Comparison of ENCODE assay signal across 8 mouse cellular contexts in genomic region chr17:56079921-56080320, GRCm38 (mm10). TPM values are rescaled to one million over a fixed set of nuclear protein-coding genes. Genes with fewer than 3 reads are reported as not detected.
DNase-seq lines count a peak whose midpoint lies in the region; ATAC-seq and TF ChIP-seq lines count a peak whose summit lies in the region.

No protein-coding gene starts in this region.

- DNase-seq in left cerebral cortex, adult 2 months (ENCODE audit: extremely low spot score in 1 of 2, low spot score in 2 of 2): no peak
- no peak for DNase-seq in left cerebral cortex, postnatal 25 days (ENCODE audit: low spot score in 2 of 2)
- no peak for DNase-seq in heart, postnatal 0 days (ENCODE audit: low spot score)
- peak; percentile 59 for DNase-seq in testis, postnatal 14 days (ENCODE audit: low spot score)
- DNase-seq in layer of hippocampus, adult 11-12 months (ENCODE audit: low spot score): no peak

- no peak for TF ChIP-seq EP300 in heart, postnatal 0 days (IDR thresholded peaks at IDR 0.05; ENCODE audit: low read depth)

- peak overlapping the region; percentile 48 for H3K27ac ChIP-seq in left cerebral cortex, adult 2 months
- no peak overlapping the region for H3K27ac ChIP-seq in brown adipose tissue, adult 24 weeks (replicated peaks; ENCODE audit: low read depth, low read length)
- peak overlapping the region; percentile 66 for H3K27ac ChIP-seq in heart, postnatal 0 days (ENCODE audit: low read depth)
- peak overlapping the region; percentile 82 for H3K27ac ChIP-seq in liver, embryonic 15.5 days (replicated peaks)

- H3K9me3 ChIP-seq in heart, postnatal 0 days (replicated peaks; ENCODE audit: control insufficient read depth, low read length): no peaks in the 10 kb centered on the region
- H3K9me3 ChIP-seq in liver, embryonic 15.5 days (replicated peaks): no peaks in the 10 kb centered on the region

- H3K4me3 ChIP-seq in left cerebral cortex, adult 2 months: peak overlapping the region; percentile 86
- H3K4me3 ChIP-seq in brown adipose tissue, adult 24 weeks (ENCODE audit: insufficient read depth, low read depth, low read length): peak overlapping the region; percentile 71
- peak overlapping the region; percentile 88 for H3K4me3 ChIP-seq in heart, postnatal 0 days (ENCODE audit: low read depth, low read length)
- H3K4me3 ChIP-seq in liver, embryonic 15.5 days (replicated peaks): peak overlapping the region; percentile 81

- WGBS in heart, postnatal 0 days: 2% methylated on average over 11 of the region's 11 CpGs
- under 1% methylated on average over 11 of the region's 11 CpGs for WGBS in liver, embryonic 15.5 days (ENCODE audit: insufficient replicate concordance)

- peak overlapping the region; percentile 91 for H3K9ac ChIP-seq in heart, postnatal 0 days (replicated peaks; ENCODE audit: low read depth, low read length)
- H3K9ac ChIP-seq in liver, embryonic 15.5 days: peak overlapping the region; percentile 91

- intact Hi-C loops in left cerebral cortex, adult 2 months (cut with DNase I): no loop called here
- intact Hi-C loops in left cerebral cortex, postnatal 25 days (cut with DNase I): loop anchor here (5.0 kb wide), 2 partner anchors 123 to 177 kb away; partner anchors contain the start of genes Fem1a and Yju2

- H3K4me1 ChIP-seq in brown adipose tissue, adult 24 weeks (ENCODE audit: control insufficient read depth, insufficient read depth, insufficient read length, low read length): peaks cover 7% of the 10 kb centered on the region; the same call in 1 of the 2 replicates
- H3K4me1 ChIP-seq in heart, postnatal 0 days (ENCODE audit: control insufficient read depth, insufficient read depth): peaks cover 16% of the 10 kb centered on the region
- peaks cover 49% of the 10 kb centered on the region for H3K4me1 ChIP-seq in liver, embryonic 15.5 days (replicated peaks)

- TF ChIP-seq CTCF in left cerebral cortex, adult 2 months (IDR thresholded peaks at IDR 0.05): no peak
- TF ChIP-seq CTCF in heart, postnatal 0 days (IDR thresholded peaks at IDR 0.05; ENCODE audit: low read depth): no peak

- peaks cover 22% of the 10 kb centered on the region; the same call in 1 of the 2 replicates for H3K36me3 ChIP-seq in heart, postnatal 0 days (replicated peaks; ENCODE audit: control insufficient read depth, insufficient read depth, low read length)
- H3K36me3 ChIP-seq in liver, embryonic 15.5 days (replicated peaks): peaks cover 20% of the 10 kb centered on the region

- ATAC-seq in heart, postnatal 0 days (ENCODE audit: insufficient read depth, low read depth): no peak
- ATAC-seq in liver, embryonic 15.5 days (ENCODE audit: insufficient read depth): no peak
- ATAC-seq in erythroid progenitor cell, adult 5-6 weeks (replicated peaks; ENCODE audit: low FRiP score, poor library complexity, severe bottlenecking): no peak

- H3K4me2 ChIP-seq in heart, postnatal 0 days (ENCODE audit: low read depth, low read length): peak overlapping the region; percentile 96
- peak overlapping the region; percentile 99 for H3K4me2 ChIP-seq in liver, embryonic 15.5 days

- H3K27me3 ChIP-seq in heart, postnatal 0 days (ENCODE audit: control insufficient read depth, insufficient read depth, low read length): no peaks in the 10 kb centered on the region
- no peaks in the 10 kb centered on the region for H3K27me3 ChIP-seq in liver, embryonic 15.5 days

RNA-seq across cellular contexts. Expression of gene Hdgfl2, which starts 0.5 kb away (rescaled TPM):
- total RNA-seq in left cerebral cortex, adult 2 months (2021): 100 to 1,000 TPM; 102 to 109 TPM
- total RNA-seq in left cerebral cortex, postnatal 25 days (2021): 100 to 1,000 TPM in 1 of 2 experiments, 10 to 100 TPM in 1; 90.8 to 109 TPM
- polyA plus RNA-seq in brown adipose tissue, adult 24 weeks (2012; ENCODE audit: insufficient read depth, insufficient read length, missing spikeins): 17.6 and 19.3 TPM in 2 replicates
- total RNA-seq in heart, postnatal 0 days (2014; rRNA removed; ENCODE audit: low replicate concordance): 23.9 and 35.9 TPM in 2 replicates
- polyA plus RNA-seq in heart, postnatal 0 days (2015; fragmentation: Nextera tagmentation; extraction: Ambion mirVana): 52.1 TPM in 2 replicates
- polyA plus RNA-seq in liver, embryonic 15.5 days (2015; fragmentation: Nextera tagmentation; extraction: Ambion mirVana): 42.7 and 43.0 TPM in 2 replicates
- total RNA-seq in erythroid progenitor cell, adult 5-6 weeks (2015; ENCODE audit: low replicate concordance): 36.5 and 71.4 TPM in 2 replicates
- 125 and 144 TPM in 2 replicates for total RNA-seq in erythroid progenitor cell, adult 5-6 weeks (2017; ENCODE audit: low replicate concordance)

RNA-seq across cellular contexts. Expression of gene Ubxn6, which starts 5.1 kb away (rescaled TPM):
- total RNA-seq in left cerebral cortex, adult 2 months (2021): 10 to 100 TPM; 91.2 to 98.3 TPM
- total RNA-seq in left cerebral cortex, postnatal 25 days (2021): 10 to 100 TPM; 77.0 to 77.7 TPM
- 41.1 and 69.6 TPM in 2 replicates for polyA plus RNA-seq in brown adipose tissue, adult 24 weeks (2012; ENCODE audit: insufficient read depth, insufficient read length, missing spikeins)
- total RNA-seq in heart, postnatal 0 days (2014; rRNA removed; ENCODE audit: low replicate concordance): 67.5 and 68.1 TPM in 2 replicates
- polyA plus RNA-seq in heart, postnatal 0 days (2015; fragmentation: Nextera tagmentation; extraction: Ambion mirVana): 56.2 and 58.2 TPM in 2 replicates
- 12.5 and 13.0 TPM in 2 replicates for polyA plus RNA-seq in liver, embryonic 15.5 days (2015; fragmentation: Nextera tagmentation; extraction: Ambion mirVana)
- total RNA-seq in erythroid progenitor cell, adult 5-6 weeks (2015; ENCODE audit: low replicate concordance): 4.7 and 8.4 TPM in 2 replicates
- total RNA-seq in erythroid progenitor cell, adult 5-6 weeks (2017; ENCODE audit: low replicate concordance): 1.9 and 5.6 TPM in 2 replicates

RNA-seq across cellular contexts. Expression of gene Plin4, which starts 29.7 kb away (rescaled TPM):
- 1 to 10 TPM; 5.0 to 7.4 TPM for total RNA-seq in left cerebral cortex, adult 2 months (2021)
- 1 to 10 TPM; 1.4 to 1.6 TPM for total RNA-seq in left cerebral cortex, postnatal 25 days (2021)
- polyA plus RNA-seq in brown adipose tissue, adult 24 weeks (2012; ENCODE audit: insufficient read depth, insufficient read length, missing spikeins): 195 and 205 TPM in 2 replicates
- 47.4 and 88.5 TPM in 2 replicates for total RNA-seq in heart, postnatal 0 days (2014; rRNA removed; ENCODE audit: low replicate concordance)
- polyA plus RNA-seq in heart, postnatal 0 days (2015; fragmentation: Nextera tagmentation; extraction: Ambion mirVana): 5.9 and 9.4 TPM in 2 replicates
- 0.02 and 0.06 TPM in 2 replicates for polyA plus RNA-seq in liver, embryonic 15.5 days (2015; fragmentation: Nextera tagmentation; extraction: Ambion mirVana)
- not detected in 2 replicates for total RNA-seq in erythroid progenitor cell, adult 5-6 weeks (2015; ENCODE audit: low replicate concordance)
- not detected in 2 replicates for total RNA-seq in erythroid progenitor cell, adult 5-6 weeks (2017; ENCODE audit: low replicate concordance)

RNA-seq across cellular contexts. Expression of gene Plin5, which starts 37.5 kb away (rescaled TPM):
- total RNA-seq in left cerebral cortex, adult 2 months (2021): under 1 TPM; 0.38 to 0.68 TPM
- under 1 TPM; 0.64 to 0.87 TPM for total RNA-seq in left cerebral cortex, postnatal 25 days (2021)
- polyA plus RNA-seq in brown adipose tissue, adult 24 weeks (2012; ENCODE audit: insufficient read depth, insufficient read length, missing spikeins): 138 and 171 TPM in 2 replicates
- total RNA-seq in heart, postnatal 0 days (2014; rRNA removed; ENCODE audit: low replicate concordance): 23.3 and 58.8 TPM in 2 replicates
- polyA plus RNA-seq in heart, postnatal 0 days (2015; fragmentation: Nextera tagmentation; extraction: Ambion mirVana): 55.7 and 58.3 TPM in 2 replicates
- polyA plus RNA-seq in liver, embryonic 15.5 days (2015; fragmentation: Nextera tagmentation; extraction: Ambion mirVana): 1.3 and 3.7 TPM in 2 replicates
- total RNA-seq in erythroid progenitor cell, adult 5-6 weeks (2015; ENCODE audit: low replicate concordance): not detected in 2 replicates
- not detected in 2 replicates for total RNA-seq in erythroid progenitor cell, adult 5-6 weeks (2017; ENCODE audit: low replicate concordance)

RNA-seq across cellular contexts. Expression of gene Chaf1a, which starts 39.7 kb away (rescaled TPM):
- total RNA-seq in left cerebral cortex, adult 2 months (2021): 1 to 10 TPM; 1.6 to 2.0 TPM
- 1 to 10 TPM; 1.7 to 1.9 TPM for total RNA-seq in left cerebral cortex, postnatal 25 days (2021)
- polyA plus RNA-seq in brown adipose tissue, adult 24 weeks (2012; ENCODE audit: insufficient read depth, insufficient read length, missing spikeins): 0.99 and 2.7 TPM in 2 replicates
- total RNA-seq in heart, postnatal 0 days (2014; rRNA removed; ENCODE audit: low replicate concordance): 2.8 and 8.3 TPM in 2 replicates
- polyA plus RNA-seq in heart, postnatal 0 days (2015; fragmentation: Nextera tagmentation; extraction: Ambion mirVana): 2.9 and 3.0 TPM in 2 replicates
- polyA plus RNA-seq in liver, embryonic 15.5 days (2015; fragmentation: Nextera tagmentation; extraction: Ambion mirVana): 16.6 and 18.5 TPM in 2 replicates
- 26.4 and 28.1 TPM in 2 replicates for total RNA-seq in erythroid progenitor cell, adult 5-6 weeks (2015; ENCODE audit: low replicate concordance)
- 32.6 and 39.0 TPM in 2 replicates for total RNA-seq in erythroid progenitor cell, adult 5-6 weeks (2017; ENCODE audit: low replicate concordance)
